Mouse (Mus musculus) MEL (cell line): ENCODE measurements around the gene Ccdc121.

Source experiments
- CHD2 ChIP-seq: IDR thresholded peaks from 2 replicates; pipeline ENCODE4 v1.6.1; 2011; ENCODE audit warnings: low read length, improper control_type of control experiment
- CTCF ChIP-seq, 3 experiments: IDR thresholded peaks in 2 of 3; conservative IDR thresholded peaks in 1 of 3; 2 replicates each; pipeline ENCODE4 v1.5.1; 2011 to 2012; ENCODE audit warnings: low read length in 3 of 3, low read depth in 2 of 3, mild to moderate bottlenecking in 2 of 3, improper control_type of control experiment in 1 of 3, inconsistent platforms in 1 of 3, mixed read lengths in 1 of 3, moderate library complexity in 1 of 3; ENCODE audit not compliant: control insufficient read depth in 1 of 3, insufficient read depth in 1 of 3, poor library complexity in 1 of 3, severe bottlenecking in 1 of 3
- GATA1 ChIP-seq: IDR thresholded peaks from 2 replicates; pipeline ENCODE4 v1.6.1; 2011; ENCODE audit warnings: low read depth, low read length, improper control_type of control experiment
- RCOR1 ChIP-seq: IDR thresholded peaks from 2 replicates; pipeline ENCODE4 v1.6.1; 2012; ENCODE audit warnings: low read depth, mild to moderate bottlenecking, inconsistent platforms, low read length, improper control_type of control experiment
- TBP ChIP-seq: IDR thresholded peaks from 2 replicates; pipeline ENCODE4 v1.8.0; 2011; ENCODE audit warnings: low read depth, low read length, improper control_type of control experiment
- TCF12 ChIP-seq: IDR thresholded peaks from 2 replicates; pipeline ENCODE4 v1.6.1; 2014; ENCODE audit warnings: low read depth, mild to moderate bottlenecking, inconsistent platforms, low read length, improper control_type of control experiment, moderate library complexity

DNA sequence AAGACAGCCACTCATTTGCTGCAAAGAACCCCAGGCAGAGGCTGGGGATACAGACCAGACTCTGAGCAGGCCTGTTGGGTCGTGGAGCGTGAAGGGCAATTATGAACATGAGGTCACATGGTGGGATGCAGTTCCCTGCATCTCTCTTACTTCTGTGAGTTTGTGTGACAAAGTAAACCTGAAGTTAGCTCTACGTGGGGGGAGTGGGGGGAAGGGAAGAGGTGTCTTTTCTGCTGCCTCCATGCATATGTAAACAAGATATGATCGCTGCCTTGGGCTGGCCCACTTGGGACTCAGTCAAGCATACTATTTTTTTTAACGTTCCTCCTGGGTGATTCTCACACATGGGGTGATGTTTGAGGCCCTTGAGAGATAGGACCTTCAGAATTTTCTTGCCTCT lies 14.7 kb upstream of the Ccdc121 start:
- TF ChIP-seq CTCF (IDR thresholded peaks at IDR 0.05 in 2 of 3, conservative IDR thresholded peaks at IDR 0.05 in 1 of 3; ENCODE audit: control insufficient read depth in 1 of 3, insufficient read depth in 1 of 3, low read depth in 2 of 3, low read length in 3 of 3, poor library complexity in 1 of 3, severe bottlenecking in 1 of 3): no peak
- TF ChIP-seq CHD2: no peak
- no peak for TF ChIP-seq RCOR1
- no peak for TF ChIP-seq TBP
- no peak for TF ChIP-seq TCF12
- no peak for TF ChIP-seq GATA1
